Mouse (Mus musculus) erythroblast, embryonic 14.5 days (primary cell): ENCODE data around the gene Nrp2.

Experiments
- GATA1 ChIP-seq: IDR thresholded peaks from 2 replicates; pipeline ENCODE4 v1.6.1; 2012; ENCODE audit warnings: low read length, inconsistent platforms, mixed read lengths
- TAL1 ChIP-seq: IDR thresholded peaks from 3 replicates; pipeline ENCODE4 v1.6.1; 2012; ENCODE audit warnings: low read length, inconsistent platforms, mixed read lengths

- TF ChIP-seq GATA1 (no peak), TAL1 (no peak)
Observed at GRCm38 (mm10) chr1:62827316-62827715, 124.2 kb downstream of the Nrp2 start.
